Mouse (Mus musculus): ENCODE data around the gene Rnaseh2a.

Gene Rnaseh2a

DNA sequence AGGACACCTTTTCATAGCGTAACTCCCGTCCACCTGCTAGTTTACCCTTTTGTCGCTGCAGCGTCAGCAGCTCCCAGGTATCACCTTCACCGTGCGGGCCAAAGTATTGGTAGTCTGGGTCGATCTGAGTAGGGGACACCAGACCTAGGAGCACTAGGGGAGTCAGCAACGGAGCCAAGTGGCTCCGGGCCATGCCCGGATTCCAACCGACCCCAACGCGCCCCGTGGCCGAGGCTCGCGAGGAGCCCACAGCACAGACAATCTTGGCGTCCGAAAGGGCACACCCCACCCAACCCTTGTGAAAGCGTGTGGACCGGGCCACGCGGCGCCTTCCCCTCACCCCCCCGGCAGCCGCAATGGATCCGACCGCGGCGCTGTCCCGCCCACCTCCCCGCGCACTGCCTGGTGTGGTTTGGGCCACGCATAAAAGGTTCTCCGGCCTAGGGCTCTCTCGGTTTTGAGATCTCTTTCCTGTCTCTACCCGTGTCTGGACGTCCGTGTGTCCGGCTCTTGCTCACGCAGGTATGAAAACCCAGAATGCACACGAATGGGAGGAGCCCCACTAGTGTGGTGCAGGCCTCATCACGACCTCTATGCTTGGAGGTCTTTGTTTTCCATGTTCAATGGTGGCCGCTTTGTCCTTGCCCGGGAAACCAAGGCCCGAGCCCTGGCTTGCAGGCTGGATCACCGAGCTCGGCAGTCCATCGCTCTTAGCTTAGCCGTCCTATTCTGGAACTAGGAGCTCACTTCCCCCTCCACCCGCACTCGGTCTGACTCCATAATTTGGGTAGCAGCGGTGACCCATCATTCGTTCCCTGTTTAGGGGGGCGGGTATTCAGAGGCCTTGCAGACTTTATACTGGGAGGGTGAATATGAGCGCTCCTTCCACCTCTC lies at the start of gene Rnaseh2a, which contains the start of the genes Gm49661 and Prdx2:
Rnaseh2a (minus strand) TSS at position 527 of the 894 bp plus-strand sequence.
Gm49661 (minus strand) TSS at position 193 of the 894 bp plus-strand sequence.
Prdx2 (plus strand) TSS at position 347 of the 894 bp plus-strand sequence.
- peak; percentile 83 for DNase-seq (ENCODE audit: low spot score)

- no peak for DNase-seq (ENCODE audit: low spot score)
Observed at GRCm38 (mm10) chr8:85017209-85017608, 47.6 kb upstream of the Rnaseh2a start.

DNA sequence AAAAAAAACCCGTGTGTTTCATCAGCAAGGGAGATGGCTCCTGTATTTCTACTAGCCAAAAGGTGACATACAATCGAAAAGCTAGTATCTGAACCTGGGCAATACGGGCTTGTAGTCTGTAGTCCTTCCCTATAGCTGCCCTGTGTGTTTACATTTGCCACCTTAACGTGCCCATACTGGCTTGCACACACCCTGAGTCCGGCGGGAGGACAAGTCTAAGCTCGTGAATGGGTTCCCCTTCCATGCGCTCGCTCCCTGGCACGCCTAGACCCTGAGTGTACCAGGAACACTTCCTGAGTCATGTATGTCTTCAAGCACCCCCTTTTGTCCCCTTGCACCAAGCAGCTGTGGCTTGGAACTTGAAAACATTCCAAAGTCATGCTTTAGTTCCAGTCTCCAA lies 47.2 kb upstream of the Rnaseh2a start:
- DNase-seq (ENCODE audit: low spot score) = no peak

- no peak for DNase-seq (ENCODE audit: low spot score)
Observed at GRCm38 (mm10) chr8:85014431-85014830, 44.9 kb upstream of the Rnaseh2a start, which contains the start of gene Best2. Gene Best2, minus strand, starts transcription at chr8:85014531.

- DNase-seq (ENCODE audit: low spot score) = peak; percentile 90
Observed at GRCm38 (mm10) chr8:85013230-85013840, 43.8 kb upstream of the Rnaseh2a start.

DNA sequence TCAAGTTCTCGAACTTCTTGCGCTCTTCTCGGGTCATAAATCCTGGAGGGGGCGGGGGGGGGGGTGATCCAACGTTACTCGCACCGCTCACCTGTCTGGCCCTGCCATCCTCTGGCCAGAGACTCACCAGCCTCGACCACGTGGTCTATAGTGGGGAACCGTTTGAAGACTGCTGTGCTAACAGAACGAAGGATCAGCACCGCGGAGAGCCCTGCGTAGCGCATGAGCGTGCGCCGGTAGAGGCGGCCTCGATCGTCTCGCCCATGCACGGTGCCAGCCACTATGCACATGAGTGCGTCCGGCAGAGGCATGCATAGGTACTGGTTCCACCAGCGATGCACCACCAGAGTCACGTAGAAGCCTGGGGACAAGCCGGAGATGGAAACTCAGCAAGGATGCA lies 41.7 kb upstream of the Rnaseh2a start:
- peak; percentile 36 for DNase-seq (ENCODE audit: low spot score)

GRCm38 (mm10) chr8:85007686-85008085 lies 38.1 kb upstream of the Rnaseh2a start:
- DNase-seq (ENCODE audit: low spot score) = no peak

DNA sequence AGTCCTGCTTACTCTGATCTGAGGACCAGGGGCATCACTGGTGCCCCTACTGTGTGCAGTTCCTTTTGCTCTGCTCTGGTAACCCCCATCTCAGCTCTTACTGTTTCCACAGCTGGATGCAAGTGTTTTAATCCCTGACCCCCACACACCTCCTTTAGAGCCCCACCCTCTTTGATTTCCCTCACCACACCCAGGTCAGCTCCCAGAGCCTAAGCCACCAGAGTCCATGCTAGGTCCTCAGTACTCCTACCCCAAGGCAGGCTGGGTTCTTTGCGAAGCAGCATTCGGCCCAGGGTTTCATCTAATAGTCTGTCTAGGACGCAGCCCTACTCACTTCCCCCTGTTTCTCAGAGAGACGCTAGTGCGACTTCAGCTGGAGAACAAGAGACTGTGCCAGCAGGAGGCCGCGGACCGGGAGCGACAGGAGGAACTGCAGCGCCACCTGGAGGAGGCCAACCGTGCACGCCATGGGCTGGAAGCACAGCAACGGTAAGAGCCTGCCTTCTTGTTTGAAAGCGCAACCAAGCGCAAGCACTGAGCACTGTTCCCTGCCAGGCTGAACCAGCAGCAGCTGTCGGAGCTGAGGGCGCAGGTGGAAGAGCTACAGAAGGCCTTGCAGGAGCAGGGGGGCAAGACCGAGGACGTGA lies 28.2 kb upstream of the Rnaseh2a start:
- DNase-seq (ENCODE audit: low spot score) = peak; percentile 96

DNA sequence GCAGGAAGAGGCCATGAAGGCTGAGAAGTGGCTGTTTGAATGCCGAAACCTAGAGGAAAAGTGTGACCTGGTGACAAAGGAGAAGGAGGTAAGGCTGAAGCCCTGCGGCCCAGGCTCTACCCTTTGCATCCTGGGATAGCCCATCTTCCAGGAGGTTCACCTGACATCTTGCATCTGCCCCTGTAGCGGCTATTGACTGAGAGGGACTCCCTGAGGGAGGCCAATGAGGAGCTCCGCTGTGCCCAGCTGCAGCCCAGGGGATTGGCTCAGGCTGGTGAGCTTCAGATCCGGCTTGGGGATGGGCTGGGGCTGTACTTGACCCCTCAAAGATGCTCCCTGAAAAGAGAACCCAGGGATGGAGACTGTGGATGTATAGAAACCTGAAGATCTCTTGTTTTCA lies 27.4 kb upstream of the Rnaseh2a start:
- DNase-seq (ENCODE audit: low spot score) = no peak

- DNase-seq (ENCODE audit: low spot score) = peak; percentile 24
Observed at GRCm38 (mm10) chr8:84995680-84996079, 26.1 kb upstream of the Rnaseh2a start.

DNA sequence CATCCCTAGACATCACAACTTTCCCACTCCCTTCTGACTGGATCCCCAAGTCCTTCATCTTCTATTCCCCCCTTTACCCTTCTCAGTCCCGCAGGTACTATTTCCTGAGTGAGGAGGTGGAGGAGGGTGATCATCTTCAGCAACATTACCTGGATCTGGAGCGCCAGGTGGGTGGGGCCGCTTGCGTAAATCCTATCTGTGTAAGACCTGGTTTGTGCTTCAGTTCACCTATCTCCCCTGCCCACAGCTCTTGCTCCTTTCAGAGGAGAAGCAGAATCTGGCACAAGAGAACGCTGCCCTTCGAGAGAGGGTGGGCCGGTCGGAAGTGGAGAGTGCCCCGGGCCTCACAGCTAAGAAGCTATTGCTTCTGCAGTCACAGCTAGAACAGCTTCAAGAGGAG lies 24.8 kb upstream of the Rnaseh2a start:
- DNase-seq (ENCODE audit: low spot score) = no peak

GRCm38 (mm10) chr8:84990836-84991235 lies 21.3 kb upstream of the Rnaseh2a start:
- DNase-seq (ENCODE audit: low spot score) = peak; percentile 81

- peak; percentile 100 for DNase-seq (ENCODE audit: low spot score)
Observed at GRCm38 (mm10) chr8:84990349-84990748, 20.8 kb upstream of the Rnaseh2a start, which contains the start of gene Hook2. Gene Hook2, plus strand, starts transcription at chr8:84990603.

DNA sequence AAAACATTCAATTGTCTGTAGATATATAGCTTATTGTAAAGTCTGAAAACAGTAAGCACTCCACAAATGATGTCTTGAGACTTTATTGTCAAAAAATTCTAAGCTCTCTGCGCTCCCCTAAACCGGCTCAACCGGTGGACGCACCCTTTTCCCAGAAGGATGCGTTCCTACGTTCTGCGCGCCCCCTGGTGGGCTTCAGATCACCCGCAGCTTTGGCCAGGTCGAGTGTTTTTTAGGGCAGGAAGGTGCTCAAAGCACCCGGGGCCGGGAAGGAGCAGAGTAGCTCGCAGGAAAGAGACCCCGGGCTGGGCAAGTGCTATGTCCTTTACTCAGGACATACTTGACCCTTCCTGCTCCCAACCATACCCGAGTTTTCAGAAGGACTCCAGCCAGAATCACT lies 20.2 kb upstream of the Rnaseh2a start:
- DNase-seq (ENCODE audit: low spot score) = peak; percentile 95

- peak; percentile 60 for DNase-seq (ENCODE audit: low spot score)
Observed at GRCm38 (mm10) chr8:84989311-84989731, 19.8 kb upstream of the Rnaseh2a start.

GRCm38 (mm10) chr8:84987903-84988302 lies 18.3 kb upstream of the Rnaseh2a start:
- DNase-seq (ENCODE audit: low spot score) = no peak

DNA sequence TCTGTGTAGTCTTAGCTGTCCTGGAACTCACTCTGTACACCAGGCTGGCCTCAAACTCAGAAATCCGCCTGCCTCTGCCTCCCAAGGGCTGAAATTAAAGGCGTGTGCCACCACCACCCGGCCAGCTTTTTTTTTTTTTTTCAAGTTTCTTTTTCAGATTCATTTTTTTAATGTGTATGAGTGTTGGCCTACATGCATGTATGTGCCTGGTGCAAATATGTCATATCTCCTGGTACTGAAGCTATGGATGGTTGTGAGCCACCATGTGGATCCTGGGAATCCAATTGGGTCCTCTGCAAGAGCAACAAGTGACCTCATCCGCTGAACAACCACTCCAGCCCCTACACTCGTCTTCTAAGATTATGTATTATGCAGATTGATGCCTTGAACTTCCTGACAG lies 17.8 kb upstream of the Rnaseh2a start:
- no peak for DNase-seq (ENCODE audit: low spot score)

DNA sequence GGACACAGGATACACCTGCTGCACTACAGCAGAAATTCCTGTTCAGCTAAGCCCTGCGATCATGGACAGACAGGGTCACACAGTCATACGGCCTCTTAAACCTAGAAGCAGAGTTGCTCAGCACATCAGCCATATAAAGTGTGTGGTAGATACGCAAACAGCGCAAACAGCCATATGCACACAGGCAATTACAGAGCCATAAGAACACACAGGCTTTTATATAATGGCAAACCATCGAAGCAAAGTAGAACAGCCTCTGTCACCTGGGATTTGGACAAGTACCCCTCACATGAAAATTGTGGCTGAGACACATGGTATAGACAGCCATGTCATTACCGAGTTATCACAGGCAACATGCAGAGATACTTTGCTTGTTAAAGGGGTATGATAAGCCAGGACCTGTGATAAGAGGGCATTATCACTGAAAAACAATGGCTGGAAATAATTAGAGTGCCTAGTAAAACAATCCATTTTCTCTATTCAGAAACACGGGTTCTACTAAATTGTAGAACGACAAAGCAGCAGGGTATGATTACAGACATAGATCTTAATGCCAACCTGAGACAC lies 16.9 kb upstream of the Rnaseh2a start:
- peak; percentile 32 for DNase-seq (ENCODE audit: low spot score)

- peak; percentile 75 for DNase-seq (ENCODE audit: low spot score)
Observed at GRCm38 (mm10) chr8:84985684-84986378, 16.3 kb upstream of the Rnaseh2a start.

- peak; percentile 49 for DNase-seq (ENCODE audit: low spot score)
Observed at GRCm38 (mm10) chr8:84985049-84985683, 15.6 kb upstream of the Rnaseh2a start.
